Mouse (Mus musculus) megakaryocyte, embryonic 14.5 days (primary cell): Measurements from ENCODE around the gene Shank3. TPM values are rescaled to one million over a fixed set of nuclear protein-coding genes. Genes with fewer than 3 reads are reported as not detected.

Experiments
- H3K27me3 ChIP-seq: replicated peaks from 2 replicates; pipeline ENCODE3; 2012; ENCODE audit warnings: inconsistent platforms
- H3K36me3 ChIP-seq: replicated peaks from 2 replicates; pipeline ENCODE3; 2012; ENCODE audit warnings: low read length, inconsistent platforms, mixed read lengths
- H3K4me1 ChIP-seq: 2 replicates; pipeline ENCODE4 v1.6.1; 2012; ENCODE audit warnings: inconsistent platforms
- H3K4me3 ChIP-seq: replicated peaks from 2 replicates; pipeline ENCODE3; 2012; ENCODE audit warnings: moderate library complexity, mild to moderate bottlenecking, inconsistent platforms
- H3K9me3 ChIP-seq: 2 replicates; pipeline ENCODE4 v1.6.1; 2012; ENCODE audit warnings: inconsistent platforms
- FLI1 ChIP-seq: IDR thresholded peaks from 2 replicates; pipeline ENCODE4 v1.6.1; 2012; ENCODE audit warnings: low read length, inconsistent platforms, mixed read lengths
- GATA1 ChIP-seq: IDR thresholded peaks from 3 replicates; pipeline ENCODE4 v1.6.1; 2012; ENCODE audit warnings: mixed read lengths, low read length, inconsistent platforms, borderline replicate concordance
- polyA plus RNA-seq: library from polyadenylated mRNA; stranded (reverse); fragments of >175 nt; gene quantifications from 2 replicates; pipeline ENCODE4 v1.2.3, GENCODE M21; 2012; ENCODE audit warnings: low replicate concordance; ENCODE audit not compliant: insufficient read depth

Gene Shank3
- polyA plus RNA-seq, 1 experiment = 37.4 TPM

GRCm38 (mm10) chr15:89528201-89528850, 28.9 kb downstream of the Shank3 start:
- Histone ChIP-seq H3K27me3 (no peaks in the 10 kb centered on the region), H3K36me3 (peaks cover 92% of the 10 kb centered on the region), H3K4me1 (peaks cover 3% of the 10 kb centered on the region; the same call in 1 of the 2 replicates), H3K4me3 (no peak overlapping the region), H3K9me3 (no peaks in the 10 kb centered on the region)
- no peak for TF ChIP-seq GATA1
- TF ChIP-seq FLI1 = no peak

- no peak for TF ChIP-seq GATA1
- TF ChIP-seq FLI1 = no peak
- Histone ChIP-seq H3K27me3 (no peaks in the 10 kb centered on the region), H3K9me3 (no peaks in the 10 kb centered on the region), H3K4me3 (no peak overlapping the region), H3K36me3 (peaks cover 95% of the 10 kb centered on the region), H3K4me1 (peaks cover 3% of the 10 kb centered on the region; the same call in 1 of the 2 replicates)
Measured at GRCm38 (mm10) chr15:89528923-89529322, 29.5 kb downstream of the Shank3 start.

- Histone ChIP-seq H3K9me3 (no peaks in the 10 kb centered on the region), H3K4me3 (no peak overlapping the region), H3K36me3 (peaks cover 95% of the 10 kb centered on the region), H3K27me3 (no peaks in the 10 kb centered on the region), H3K4me1 (peaks cover 3% of the 10 kb centered on the region; the same call in 1 of the 2 replicates)
- TF ChIP-seq FLI1 (no peak), GATA1 (no peak)
Measured at GRCm38 (mm10) chr15:89530336-89530735, 30.9 kb downstream of the Shank3 start.

- Histone ChIP-seq H3K4me1 (peaks cover 3% of the 10 kb centered on the region; the same call in 1 of the 2 replicates), H3K36me3 (peaks cover 98% of the 10 kb centered on the region), H3K27me3 (no peaks in the 10 kb centered on the region), H3K9me3 (no peaks in the 10 kb centered on the region), H3K4me3 (no peak overlapping the region)
- TF ChIP-seq GATA1 (no peak), FLI1 (no peak)
Measured at GRCm38 (mm10) chr15:89531399-89531798, 32.0 kb downstream of the Shank3 start.

GRCm38 (mm10) chr15:89532026-89532923, 32.9 kb downstream of the Shank3 start:
- TF ChIP-seq FLI1 (no peak), GATA1 (no peak)
- Histone ChIP-seq H3K4me3 (no peak overlapping the region), H3K36me3 (peaks cover 98% of the 10 kb centered on the region), H3K27me3 (no peaks in the 10 kb centered on the region), H3K9me3 (no peaks in the 10 kb centered on the region), H3K4me1 (peaks cover 3% of the 10 kb centered on the region; the same call in 1 of the 2 replicates)

GRCm38 (mm10) chr15:89532924-89533842, 33.8 kb downstream of the Shank3 start:
- no peak for TF ChIP-seq FLI1
- no peak for TF ChIP-seq GATA1
- Histone ChIP-seq H3K27me3 (no peaks in the 10 kb centered on the region), H3K9me3 (no peaks in the 10 kb centered on the region), H3K4me3 (no peak overlapping the region), H3K36me3 (peaks cover 98% of the 10 kb centered on the region), H3K4me1 (peaks cover 10% of the 10 kb centered on the region)

- Histone ChIP-seq H3K9me3 (no peaks in the 10 kb centered on the region), H3K4me1 (peaks cover 13% of the 10 kb centered on the region), H3K4me3 (no peak overlapping the region), H3K36me3 (peaks cover 98% of the 10 kb centered on the region), H3K27me3 (no peaks in the 10 kb centered on the region)
- no peak for TF ChIP-seq FLI1
Measured at GRCm38 (mm10) chr15:89533843-89534207, 34.4 kb downstream of the Shank3 start.

- H3K9me3 ChIP-seq = no peaks in the 10 kb centered on the region
- no peak overlapping the region for H3K4me3 ChIP-seq
- no peaks in the 10 kb centered on the region for H3K27me3 ChIP-seq
- peaks cover 14% of the 10 kb centered on the region for H3K4me1 ChIP-seq
- peaks cover 96% of the 10 kb centered on the region for H3K36me3 ChIP-seq
- no peak for TF ChIP-seq FLI1
- no peak for TF ChIP-seq GATA1
Measured at GRCm38 (mm10) chr15:89544171-89544570, 44.7 kb downstream of the Shank3 start.

- Histone ChIP-seq H3K9me3 (no peaks in the 10 kb centered on the region), H3K4me1 (peaks cover 4% of the 10 kb centered on the region; the same call in 1 of the 2 replicates), H3K36me3 (peaks cover 99% of the 10 kb centered on the region), H3K27me3 (no peaks in the 10 kb centered on the region), H3K4me3 (no peak overlapping the region)
- TF ChIP-seq FLI1 (no peak), GATA1 (no peak)
Measured at GRCm38 (mm10) chr15:89547321-89547720, 47.9 kb downstream of the Shank3 start.
